Mouse (Mus musculus): ENCODE results near the gene Gucy2c. TPM values are rescaled to one million over a fixed set of nuclear protein-coding genes. Genes with fewer than 3 reads are reported as not detected.

Gucy2c gene
- polyA plus RNA-seq, 1 experiment from 2014 or later: not detected

GRCm38 (mm10) chr6:136683410-136684334 lies 97.9 kb downstream of the Gucy2c start:
- H3K79me2 ChIP-seq (ENCODE audit: inconsistent target): no peaks in the 10 kb centered on the region
- peak overlapping the region; percentile 56 for H3K27ac ChIP-seq
- no peaks in the 10 kb centered on the region for H3K36me3 ChIP-seq (ENCODE audit: inconsistent target)
- 6% methylated on average over 11 of the region's 11 CpGs for WGBS (ENCODE audit: missing documents)
- no peak overlapping the region for H3K4me3 ChIP-seq (ENCODE audit: inconsistent target)

- Histone ChIP-seq H3K79me2 (ENCODE audit: inconsistent target) (no peaks in the 10 kb centered on the region), H3K27ac (no peak overlapping the region), H3K4me3 (ENCODE audit: inconsistent target) (no peak overlapping the region), H3K36me3 (ENCODE audit: inconsistent target) (no peaks in the 10 kb centered on the region)
- WGBS (ENCODE audit: missing documents): 71% methylated on average over 1 of the region's 2 CpGs
These were observed 102.2 kb downstream of the Gucy2c start for GRCm38 (mm10) chr6:136679381-136679780.

GRCm38 (mm10) chr6:136674935-136675334 lies 106.6 kb downstream of the Gucy2c start:
- H3K79me2 ChIP-seq (ENCODE audit: inconsistent target): no peaks in the 10 kb centered on the region
- no peak overlapping the region for H3K4me3 ChIP-seq (ENCODE audit: inconsistent target)
- no peaks in the 10 kb centered on the region for H3K36me3 ChIP-seq (ENCODE audit: inconsistent target)
- 71% methylated on average over 6 of the region's 6 CpGs for WGBS (ENCODE audit: missing documents)
- no peak overlapping the region for H3K27ac ChIP-seq

- H3K27ac ChIP-seq: no peak overlapping the region
- H3K79me2 ChIP-seq (ENCODE audit: inconsistent target): no peaks in the 10 kb centered on the region
- H3K36me3 ChIP-seq (ENCODE audit: inconsistent target): no peaks in the 10 kb centered on the region
- no peak overlapping the region for H3K4me3 ChIP-seq (ENCODE audit: inconsistent target)
- WGBS (ENCODE audit: missing documents): 58% methylated on average over 7 of the region's 7 CpGs
These were observed 109.1 kb downstream of the Gucy2c start for GRCm38 (mm10) chr6:136672467-136672866.

- H3K79me2 ChIP-seq (ENCODE audit: inconsistent target): no peaks in the 10 kb centered on the region
- H3K4me3 ChIP-seq (ENCODE audit: inconsistent target): no peak overlapping the region
- WGBS (ENCODE audit: missing documents): 94% methylated on average over 5 of the region's 5 CpGs
- no peak overlapping the region for H3K27ac ChIP-seq
- H3K36me3 ChIP-seq (ENCODE audit: inconsistent target): no peaks in the 10 kb centered on the region
These were observed 112.3 kb downstream of the Gucy2c start for GRCm38 (mm10) chr6:136669274-136669673.

- Histone ChIP-seq H3K36me3 (ENCODE audit: inconsistent target) (no peaks in the 10 kb centered on the region), H3K4me3 (ENCODE audit: inconsistent target) (no peak overlapping the region), H3K79me2 (ENCODE audit: inconsistent target) (no peaks in the 10 kb centered on the region), H3K27ac (no peak overlapping the region)
- 74% methylated on average over 13 of the region's 14 CpGs for WGBS (ENCODE audit: missing documents)
These were observed 113.1 kb downstream of the Gucy2c start for GRCm38 (mm10) chr6:136668266-136668986.

GRCm38 (mm10) chr6:136662063-136662462 lies 119.5 kb downstream of the Gucy2c start:
- Histone ChIP-seq H3K4me3 (ENCODE audit: inconsistent target) (no peak overlapping the region), H3K27ac (no peak overlapping the region), H3K36me3 (ENCODE audit: inconsistent target) (no peaks in the 10 kb centered on the region), H3K79me2 (ENCODE audit: inconsistent target) (no peaks in the 10 kb centered on the region)
- WGBS (ENCODE audit: missing documents): 81% methylated on average over 11 of the region's 11 CpGs

GRCm38 (mm10) chr6:136661706-136662016 lies 119.9 kb downstream of the Gucy2c start, which contains the start of gene Plbd1:
Gene Plbd1, minus strand, starts transcription at chr6:136661928.
- Histone ChIP-seq H3K4me3 (ENCODE audit: inconsistent target) (no peak within 1 kb of the TSS), H3K27ac (no peak within 1 kb of the TSS)
- 19% methylated on average over 19 of the region's 19 CpGs for WGBS (ENCODE audit: missing documents)

GRCm38 (mm10) chr6:136660831-136661705 lies 120.5 kb downstream of the Gucy2c start:
- Histone ChIP-seq H3K27ac (no peak overlapping the region), H3K36me3 (ENCODE audit: inconsistent target) (no peaks in the 10 kb centered on the region), H3K79me2 (ENCODE audit: inconsistent target) (no peaks in the 10 kb centered on the region), H3K4me3 (ENCODE audit: inconsistent target) (no peak overlapping the region)
- whole genome bisulfite sequencing (ENCODE audit: missing documents): 45% methylated on average over 32 of the region's 34 CpGs

More at GRCm38 (mm10) chr6:136661706-136662016, 119.9 kb downstream of the Gucy2c start, which contains the start of gene Plbd1:
- no peaks in the 10 kb centered on the region for H3K36me3 ChIP-seq (ENCODE audit: inconsistent target)
- H3K79me2 ChIP-seq (ENCODE audit: inconsistent target): no peaks in the 10 kb centered on the region

- Histone ChIP-seq H3K27ac (no peak overlapping the region), H3K79me2 (ENCODE audit: inconsistent target) (no peaks in the 10 kb centered on the region), H3K4me3 (ENCODE audit: inconsistent target) (no peak overlapping the region), H3K36me3 (ENCODE audit: inconsistent target) (no peaks in the 10 kb centered on the region)
- 40% methylated on average over 9 of the region's 9 CpGs for WGBS (ENCODE audit: missing documents)
These were observed 122.3 kb downstream of the Gucy2c start for GRCm38 (mm10) chr6:136659226-136659625.

- Histone ChIP-seq H3K27ac (no peak overlapping the region), H3K36me3 (ENCODE audit: inconsistent target) (no peaks in the 10 kb centered on the region), H3K79me2 (ENCODE audit: inconsistent target) (no peaks in the 10 kb centered on the region), H3K4me3 (ENCODE audit: inconsistent target) (no peak overlapping the region)
- 96% methylated on average over 4 of the region's 4 CpGs for WGBS (ENCODE audit: missing documents)
These were observed 123.3 kb downstream of the Gucy2c start for GRCm38 (mm10) chr6:136658303-136658702.

GRCm38 (mm10) chr6:136655786-136656185 lies 125.8 kb downstream of the Gucy2c start:
- Histone ChIP-seq H3K36me3 (ENCODE audit: inconsistent target) (no peaks in the 10 kb centered on the region), H3K4me3 (ENCODE audit: inconsistent target) (no peak overlapping the region), H3K79me2 (ENCODE audit: inconsistent target) (no peaks in the 10 kb centered on the region), H3K27ac (no peak overlapping the region)
- 91% methylated on average over 8 of the region's 11 CpGs for WGBS (ENCODE audit: missing documents)

GRCm38 (mm10) chr6:136654470-136654869 lies 127.1 kb downstream of the Gucy2c start:
- no peaks in the 10 kb centered on the region for H3K79me2 ChIP-seq (ENCODE audit: inconsistent target)
- 7% methylated on average over 8 of the region's 20 CpGs for WGBS (ENCODE audit: missing documents)
- H3K4me3 ChIP-seq (ENCODE audit: inconsistent target): no peak overlapping the region
- no peaks in the 10 kb centered on the region for H3K36me3 ChIP-seq (ENCODE audit: inconsistent target)
- no peak overlapping the region for H3K27ac ChIP-seq

- Histone ChIP-seq H3K79me2 (ENCODE audit: inconsistent target) (no peaks in the 10 kb centered on the region), H3K4me3 (ENCODE audit: inconsistent target) (no peak overlapping the region), H3K27ac (no peak overlapping the region), H3K36me3 (ENCODE audit: inconsistent target) (no peaks in the 10 kb centered on the region)
- 31% methylated on average over 5 of the region's 5 CpGs for WGBS (ENCODE audit: missing documents)
These were observed 128.2 kb downstream of the Gucy2c start for GRCm38 (mm10) chr6:136653331-136653730.

Data from macrophage (primary cell).